In the genomic region with DNA sequence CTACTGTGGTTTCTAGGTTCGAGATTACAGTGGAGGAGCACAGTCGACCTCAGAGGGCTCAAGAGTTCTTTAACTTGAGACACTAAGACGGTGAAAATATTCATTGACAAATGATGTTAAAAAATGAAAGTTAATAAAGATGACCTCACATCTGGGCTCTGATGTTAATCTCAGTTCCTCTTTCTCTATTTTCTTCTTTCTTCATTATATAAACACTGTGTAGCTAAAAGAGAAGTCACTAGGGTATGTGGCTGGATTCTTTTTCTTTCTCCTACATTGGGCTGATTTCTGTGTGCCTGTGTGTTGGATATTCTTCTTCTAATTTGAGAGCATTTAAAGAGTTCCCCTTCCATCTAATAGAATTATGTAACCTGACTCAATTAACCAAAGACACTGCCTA, we compare ENCODE assay signal across 27 mouse cellular contexts.
A peak's percentile ranks its signal among the peaks of the same experiment; 100 is the strongest.
DNase-seq lines count a peak whose midpoint lies in the region; ATAC-seq and TF ChIP-seq lines count a peak whose summit lies in the region.
"Had no signal": no experiment of that assay in that cellular context is flagged by ENCODE, and none has a peak within 500 bp of the region (broad histone marks: within the 10 kb centered on the region; RNA-seq: fewer than 3 reads in every experiment).

No protein-coding gene starts in this region.

- no peak overlapping the region for H3K27ac ChIP-seq in heart, embryonic 11.5 days (ENCODE audit: low read depth, low read length)
- H3K27ac ChIP-seq: embryonic facial prominence, embryonic 10.5 days; embryonic facial prominence, embryonic 13.5 days; forebrain, embryonic 12.5 days; forebrain, embryonic 15.5 days; heart, adult 2 months; heart, embryonic 15.5 days; hindbrain, embryonic 15.5 days had no signal

- DNase-seq in B cell, adult 2 months: peak; percentile 4 to 15
- DNase-seq in splenic B cell, adult 2 months (ENCODE audit: low read depth, low spot score): peak; percentile 38
- DNase-seq in kidney, postnatal 14 days: no peak
- DNase-seq in lung, adult 2 months: no peak
- DNase-seq: adrenal gland, adult 2 months; adrenal gland, postnatal 14 days; cerebellum, adult 11 months; cerebellum, adult 2 months; cerebellum, adult 9-11 months; cerebellum, postnatal 25 days; embryo, embryonic 11 days; gastrocnemius, postnatal 25 days; heart, adult 2 months; heart, postnatal 10 days; heart, postnatal 36 days had no signal

- H3K9ac ChIP-seq in heart, embryonic 11.5 days (ENCODE audit: low read depth, low read length): no peak overlapping the region
- H3K9ac ChIP-seq: embryonic facial prominence, embryonic 13.5 days; forebrain, embryonic 12.5 days; forebrain, embryonic 15.5 days; heart, embryonic 12.5 days; heart, embryonic 15.5 days; hindbrain, embryonic 15.5 days had no signal

- no peaks in the 10 kb centered on the region for H3K36me3 ChIP-seq in splenic B cell, adult 2 months (ENCODE audit: control insufficient read depth, insufficient read depth, low read length, poor library complexity, severe bottlenecking)
- no peaks in the 10 kb centered on the region for H3K36me3 ChIP-seq in heart, embryonic 11.5 days (ENCODE audit: control insufficient read depth, insufficient read depth, low read length)
- H3K36me3 ChIP-seq: embryonic facial prominence, embryonic 10.5 days; embryonic facial prominence, embryonic 13.5 days; forebrain, embryonic 12.5 days; forebrain, embryonic 15.5 days; G1E; heart, embryonic 12.5 days; heart, embryonic 15.5 days; hindbrain, embryonic 15.5 days had no signal

- H3K27me3 ChIP-seq in splenic B cell, adult 2 months (ENCODE audit: control insufficient read depth, insufficient read depth, low read length, poor library complexity, severe bottlenecking): no peaks in the 10 kb centered on the region
- no peaks in the 10 kb centered on the region for H3K27me3 ChIP-seq in heart, embryonic 11.5 days (ENCODE audit: control insufficient read depth, insufficient read depth, low read length)
- H3K27me3 ChIP-seq: embryonic facial prominence, embryonic 13.5 days; forebrain, embryonic 12.5 days; forebrain, embryonic 15.5 days; heart, embryonic 12.5 days; heart, embryonic 15.5 days; hindbrain, embryonic 15.5 days had no signal

- H3K4me2 ChIP-seq in heart, embryonic 11.5 days: no peak overlapping the region
- H3K4me2 ChIP-seq: embryonic facial prominence, embryonic 13.5 days; forebrain, embryonic 12.5 days; forebrain, embryonic 15.5 days; heart, embryonic 12.5 days; heart, embryonic 15.5 days; hindbrain, embryonic 15.5 days had no signal

- TF ChIP-seq POLR2A in lung, adult 2 months (IDR thresholded peaks at IDR 0.05; ENCODE audit: borderline replicate concordance, extremely low read depth, low read depth, low read length): no peak

- H3K4me3 ChIP-seq in heart, embryonic 11.5 days (ENCODE audit: low read depth, low read length): no peak overlapping the region
- H3K4me3 ChIP-seq in lung, adult 2 months (replicated peaks; ENCODE audit: extremely low read depth, low read depth, low read length): no peak overlapping the region
- H3K4me3 ChIP-seq: embryonic facial prominence, embryonic 10.5 days; embryonic facial prominence, embryonic 13.5 days; erythroblast, embryonic 14.5 days; forebrain, embryonic 12.5 days; forebrain, embryonic 15.5 days; heart, adult 2 months; heart, embryonic 12.5 days; heart, embryonic 15.5 days; hindbrain, embryonic 15.5 days had no signal

- H3K4me1 ChIP-seq in heart, embryonic 11.5 days (ENCODE audit: control insufficient read depth, insufficient read depth, low read length): no peaks in the 10 kb centered on the region
- H3K4me1 ChIP-seq in lung, adult 2 months (ENCODE audit: control insufficient read depth, insufficient read depth, low read length): no peaks in the 10 kb centered on the region; the same call in 1 of the 2 replicates
- H3K4me1 ChIP-seq: embryonic facial prominence, embryonic 13.5 days; forebrain, embryonic 12.5 days; heart, embryonic 12.5 days; heart, embryonic 15.5 days; hindbrain, embryonic 15.5 days had no signal

- peak; percentile 73 for ATAC-seq in common myeloid progenitor, adult 5-6 weeks (replicated peaks; ENCODE audit: low read depth, poor library complexity, severe bottlenecking)
- ATAC-seq in megakaryocyte, adult 5-6 weeks (ENCODE audit: poor library complexity, severe bottlenecking): peak; percentile 62; the same call in 1 of the 2 replicates
- ATAC-seq in heart, embryonic 11.5 days (replicated peaks; ENCODE audit: insufficient number of reproducible peaks, low FRiP score, low TSS enrichment): no peak
- ATAC-seq: forebrain, embryonic 15.5 days had no signal

- no peak for TF ChIP-seq CTCF in lung, adult 2 months (IDR thresholded peaks at IDR 0.05; ENCODE audit: insufficient read depth, low read length)

- 84% methylated on average over 3 of the region's 3 CpGs for WGBS in heart, embryonic 11.5 days (ENCODE audit: insufficient replicate concordance)
- WGBS in lung, adult 2 months: 59% methylated on average over 3 of the region's 3 CpGs

- H3K9me3 ChIP-seq in heart, embryonic 11.5 days (replicated peaks; ENCODE audit: control insufficient read depth, low read length): no peaks in the 10 kb centered on the region
- H3K9me3 ChIP-seq: embryonic facial prominence, embryonic 10.5 days; forebrain, embryonic 12.5 days; forebrain, embryonic 15.5 days; G1E; heart, embryonic 12.5 days; heart, embryonic 15.5 days; hindbrain, embryonic 15.5 days had no signal

Comparison
In these comparisons a context has a peak if more than half of its experiments do, and no peak if none do; other contexts are left out.
1. DNase-seq: peak in B cell, adult 2 months (2 of 2) and splenic B cell, adult 2 months (single experiment); none in kidney, postnatal 14 days (single experiment) and lung, adult 2 months (single experiment).